Mouse (Mus musculus): ENCODE measurements at regions not wholly inside any gene's neighbourhood (a gene's known extent, or its start where the extent isn't known, plus 50 kb on each side); places are given as distances from the start of the nearest gene placed in this dataset.

DNA sequence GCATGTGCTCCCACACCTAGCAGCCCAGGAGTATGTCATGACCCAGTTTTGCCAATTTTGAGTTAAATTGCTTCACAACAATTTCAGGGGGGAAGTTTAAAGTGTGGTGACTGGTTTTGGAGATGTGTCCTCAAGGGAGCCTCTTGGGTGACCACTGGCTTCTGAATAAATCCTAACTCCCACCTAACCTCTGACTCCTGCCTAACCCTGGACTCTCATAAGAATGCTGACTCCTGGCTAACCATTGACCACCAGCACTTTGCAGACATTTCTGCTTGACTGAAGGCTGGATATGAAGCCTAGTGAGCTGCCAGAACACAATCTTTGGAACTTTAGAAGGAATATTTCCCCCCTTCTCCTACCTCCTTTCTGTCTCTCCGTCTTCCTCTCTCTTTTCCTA is 133.3 kb upstream of the Tmpo start:
- DNase-seq (ENCODE audit: low spot score in 2 of 2), result no peak

DNA sequence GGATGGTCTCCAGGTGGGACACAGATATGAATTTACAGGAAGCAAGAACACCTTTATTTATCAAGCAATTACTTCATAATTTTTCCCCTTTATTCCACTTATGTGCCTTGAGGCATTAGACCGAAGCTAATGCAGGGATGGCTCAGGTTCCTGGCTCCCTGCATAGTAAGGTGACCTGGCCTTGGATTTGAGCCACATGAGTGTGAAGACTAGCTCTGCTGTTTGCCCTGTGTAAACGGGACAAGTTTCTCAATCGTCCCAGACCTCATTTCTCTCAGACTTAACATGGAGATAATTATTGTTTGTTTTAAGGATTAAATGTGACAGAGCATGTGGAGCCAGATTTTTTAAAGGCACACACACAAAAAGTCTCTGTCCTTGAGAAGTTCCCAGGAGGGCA is 132.2 kb upstream of the Tmpo start:
- no peak for DNase-seq (ENCODE audit: low spot score in 2 of 2)

DNA sequence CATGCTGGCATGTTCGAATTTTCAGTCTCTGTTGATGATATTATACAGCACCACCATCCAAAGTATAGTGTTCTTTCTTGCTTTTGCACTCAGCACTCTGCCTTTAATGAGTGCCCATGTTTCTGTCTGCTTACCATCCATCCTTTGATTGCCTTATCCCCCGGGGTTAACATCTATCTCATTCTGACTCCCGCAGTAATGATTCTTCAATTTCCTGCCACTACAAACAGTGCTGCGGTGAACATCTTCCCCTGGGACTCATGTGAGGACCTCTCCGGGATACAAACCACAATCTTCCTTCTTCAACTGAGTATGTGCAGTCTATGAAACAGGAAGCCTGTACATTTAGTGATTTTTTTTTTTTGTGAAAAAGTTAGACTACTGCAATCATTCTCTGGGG is 131.8 kb upstream of the Tmpo start:
- DNase-seq (ENCODE audit: low spot score in 2 of 2), result no peak

DNA sequence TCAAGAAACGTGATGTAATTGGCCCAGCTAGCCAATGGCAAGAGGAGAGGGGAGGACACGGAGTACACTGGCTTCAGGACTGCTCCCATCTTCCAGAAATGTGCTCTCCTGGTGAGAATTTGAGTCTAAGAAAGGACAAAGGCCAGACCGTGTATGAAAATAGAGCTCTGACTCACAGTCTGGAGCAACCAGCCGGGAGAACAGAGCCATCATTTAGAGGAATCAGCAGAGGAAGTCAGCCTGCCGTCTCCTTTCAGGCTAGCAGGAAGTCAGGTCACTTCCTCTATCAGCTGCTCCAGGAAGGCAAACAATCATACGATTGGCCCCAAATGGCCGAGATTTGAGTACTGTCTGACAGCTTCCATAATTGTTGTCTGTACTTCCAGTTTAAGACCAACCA is 119.0 kb upstream of the Tmpo start:
- no peak for DNase-seq (ENCODE audit: low spot score in 2 of 2)

DNA sequence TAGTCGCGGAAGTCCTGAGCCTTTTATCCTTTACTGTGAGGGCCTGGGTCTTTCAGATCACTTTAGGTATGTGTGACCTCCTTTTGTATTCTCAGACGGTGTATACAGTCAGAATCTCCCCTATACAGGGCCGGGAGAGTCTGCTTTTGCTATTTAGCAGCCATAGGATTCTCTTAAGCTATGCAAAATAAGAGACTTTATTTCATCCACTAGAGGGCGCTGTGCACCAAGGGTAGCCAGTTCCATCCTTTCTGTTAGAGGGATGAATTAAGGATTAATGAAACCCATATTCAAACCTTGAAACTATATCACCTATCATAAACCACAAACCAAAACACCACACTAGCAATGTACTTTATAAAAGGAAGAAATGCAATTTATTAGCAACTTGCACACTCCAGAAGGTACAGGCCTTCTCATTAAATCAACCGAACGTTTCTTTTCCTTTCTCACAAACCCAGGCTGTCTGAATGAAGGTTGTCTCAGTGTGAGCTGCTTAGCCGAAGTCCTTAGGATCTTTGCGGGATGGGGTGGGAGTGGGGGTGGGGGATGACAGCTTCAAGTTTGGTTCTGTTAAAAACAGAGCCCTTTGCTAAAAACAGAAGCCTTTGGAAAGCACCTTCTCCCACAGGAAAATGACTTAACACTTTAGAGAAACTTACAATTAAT is 116.8 kb upstream of the Tmpo start:
- DNase-seq (ENCODE audit: low spot score in 2 of 2), result peak; percentile 13 to 53

DNA sequence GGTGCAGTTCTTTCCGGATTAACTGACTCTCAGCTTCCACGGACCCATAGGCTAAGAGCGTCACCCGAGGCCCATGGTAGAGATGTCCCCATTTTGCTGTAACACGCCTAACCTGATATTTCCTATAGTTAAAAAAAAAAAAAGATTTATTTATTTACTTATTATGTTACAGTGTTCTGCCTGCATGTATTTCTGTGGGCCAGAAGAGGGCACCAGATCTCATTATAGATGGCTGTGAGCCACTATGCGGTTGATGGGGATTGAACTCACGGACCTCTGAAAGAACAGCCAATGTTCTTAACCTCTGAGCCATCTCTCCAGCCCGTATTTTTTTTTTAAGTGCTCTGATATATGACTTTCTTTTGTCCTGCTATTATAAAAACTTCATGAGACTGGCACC is 114.2 kb upstream of the Tmpo start:
- DNase-seq (ENCODE audit: low spot score in 2 of 2), result no peak

DNA sequence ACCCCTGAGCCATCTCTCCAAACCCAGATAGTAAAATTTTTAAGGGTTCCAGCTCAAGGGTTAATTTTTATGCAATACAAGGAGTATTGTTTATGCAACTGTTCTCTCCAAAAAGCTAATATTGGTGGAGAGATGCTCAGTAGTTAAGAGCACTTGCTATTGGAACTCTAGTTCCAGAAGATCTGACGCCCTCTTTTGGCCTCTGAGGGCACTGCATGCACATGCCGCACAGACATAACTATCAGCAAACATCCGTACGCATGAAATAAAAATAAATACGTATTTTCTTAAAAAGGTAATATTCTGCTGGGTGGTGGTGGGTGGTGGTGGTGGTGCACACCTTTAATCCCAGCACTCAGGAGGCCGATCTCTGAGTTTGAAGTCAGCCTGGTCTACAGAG is 112.1 kb upstream of the Tmpo start:
- DNase-seq (ENCODE audit: low spot score in 2 of 2), result no peak

DNA sequence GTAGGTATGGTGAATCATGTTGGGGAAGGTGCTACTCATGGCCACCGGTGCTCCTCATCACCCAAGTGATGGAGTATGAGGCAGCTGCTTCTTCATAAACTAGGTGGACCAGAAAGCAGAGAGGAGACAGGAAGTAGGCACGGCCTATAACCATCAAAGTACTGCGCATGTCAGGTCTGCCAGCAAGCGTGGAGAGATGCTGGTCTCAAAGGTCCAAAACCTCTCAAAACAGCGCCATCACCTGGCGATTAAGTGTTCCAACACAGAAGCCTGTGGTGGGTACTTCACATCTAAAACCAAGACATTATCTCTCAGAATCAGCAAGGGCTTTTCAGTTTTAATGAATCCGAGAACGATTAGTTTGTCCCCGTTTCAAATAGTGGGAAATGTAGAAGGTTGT is 103.1 kb upstream of the Tmpo start:
- DNase-seq (ENCODE audit: low spot score in 2 of 2), result no peak

DNA sequence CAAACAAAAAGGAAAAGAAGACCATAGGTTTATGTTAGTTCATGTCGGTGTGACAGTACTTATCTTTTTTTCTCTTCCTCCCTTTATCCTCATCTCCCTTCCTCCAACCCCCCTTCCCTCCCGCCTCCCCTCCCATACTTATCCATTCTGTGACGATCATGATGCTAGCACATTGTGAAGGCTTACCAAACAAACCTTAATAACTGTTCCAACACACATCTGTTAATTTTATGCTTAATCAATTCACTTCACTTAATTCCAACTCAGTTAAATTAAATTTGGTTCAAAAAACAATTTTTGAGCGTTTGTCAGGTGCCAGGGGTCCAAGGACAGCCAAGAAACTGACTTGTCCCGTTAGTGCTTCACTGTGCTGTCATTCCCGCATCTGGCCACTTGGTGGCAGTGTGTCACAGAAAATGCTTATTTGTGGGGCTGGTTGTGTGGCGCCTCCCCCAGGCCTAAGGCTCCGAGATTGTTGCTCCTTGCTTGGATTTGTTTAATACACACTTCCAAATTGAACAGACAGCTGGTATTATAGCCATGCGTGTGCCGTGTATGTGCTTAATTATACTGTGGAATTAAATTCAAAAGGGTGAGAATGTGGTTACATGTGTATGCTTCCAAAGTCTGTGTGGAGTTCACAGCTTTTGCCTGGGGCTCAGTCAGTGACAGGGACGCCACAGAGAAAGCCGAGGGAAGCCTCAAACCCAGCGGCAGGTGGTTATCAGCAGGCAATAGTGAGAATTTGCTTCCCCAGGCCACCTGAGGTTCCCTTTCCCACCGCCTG is 90.0 kb upstream of the Tmpo start:
- peak; percentile 68 to 87 for DNase-seq (ENCODE audit: low spot score in 2 of 2)

DNA sequence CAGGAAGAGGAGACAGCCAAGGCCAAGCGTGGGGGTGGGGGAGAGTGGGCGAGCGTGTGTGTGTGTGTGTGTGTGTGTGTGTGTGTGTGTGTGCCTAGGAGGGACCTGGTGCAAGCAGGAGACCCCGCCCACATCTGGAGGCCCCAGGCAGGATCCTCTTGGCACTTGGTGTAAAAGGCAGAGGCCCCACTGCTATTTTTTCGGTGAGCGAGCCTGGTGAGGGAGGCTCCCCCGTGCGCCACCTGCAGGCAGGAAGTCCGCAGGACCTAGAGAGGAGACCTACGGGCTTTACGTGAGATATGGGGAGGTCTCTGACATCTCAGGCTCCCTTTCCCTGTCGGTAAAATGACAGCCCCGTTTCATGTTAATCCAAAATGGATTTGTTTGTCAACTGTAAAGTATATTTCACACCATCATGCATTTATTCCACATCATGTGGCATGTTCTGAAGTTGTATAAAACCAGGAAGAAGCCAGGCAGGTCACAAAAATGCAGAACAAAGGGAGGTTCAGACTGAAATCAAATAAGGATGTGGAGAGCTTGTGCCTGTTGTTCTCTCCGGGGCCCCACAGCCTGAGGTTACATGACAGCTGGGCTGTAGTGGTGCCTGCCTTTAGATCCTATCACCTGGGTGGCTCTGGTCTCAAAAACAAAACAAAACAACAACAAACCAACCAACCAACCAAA is 89.3 kb upstream of the Tmpo start:
- DNase-seq (ENCODE audit: low spot score in 2 of 2), result peak in 1 of 2 experiments; percentile 12

DNA sequence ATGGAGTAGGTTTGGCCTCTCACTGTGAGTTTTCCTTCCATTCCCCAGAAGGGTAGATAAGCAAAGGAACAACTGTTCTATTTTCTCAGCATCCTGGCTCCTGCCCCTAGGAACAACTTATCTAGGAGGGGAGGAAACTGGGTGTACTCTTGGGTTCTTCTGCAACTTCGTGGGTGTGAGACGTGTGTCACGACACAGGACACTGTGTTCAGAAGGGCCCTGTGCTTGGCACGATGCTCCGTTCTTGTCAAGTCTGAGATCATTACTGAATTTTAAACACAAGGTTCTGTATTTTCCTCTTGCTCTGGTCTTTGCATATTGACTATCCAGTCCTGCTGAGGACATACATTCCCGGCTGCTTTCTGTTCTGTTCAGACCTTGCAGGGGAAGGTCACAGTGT is 86.8 kb upstream of the Tmpo start:
- no peak for DNase-seq (ENCODE audit: low spot score in 2 of 2)

DNA sequence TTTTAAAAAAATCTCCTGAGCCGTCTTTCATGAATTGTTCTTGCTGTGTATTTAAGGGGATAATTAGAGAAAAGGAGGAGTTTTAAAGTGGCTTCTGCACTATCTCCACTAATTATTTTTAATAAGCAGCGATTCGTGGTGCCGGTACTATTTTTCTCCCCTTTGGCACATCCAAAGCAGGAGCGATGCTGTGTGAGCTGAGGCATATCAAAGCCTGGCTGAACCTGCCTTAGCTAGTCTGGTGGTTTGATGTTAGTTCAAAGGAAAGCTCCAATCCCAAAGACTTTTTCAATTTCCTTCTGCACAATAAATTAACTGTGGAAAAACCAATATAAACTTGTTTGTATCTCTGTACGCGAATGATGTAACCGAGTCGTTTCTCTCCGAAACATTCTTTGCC is 79.3 kb upstream of the Tmpo start:
- no peak for DNase-seq (ENCODE audit: low spot score in 2 of 2)

DNA sequence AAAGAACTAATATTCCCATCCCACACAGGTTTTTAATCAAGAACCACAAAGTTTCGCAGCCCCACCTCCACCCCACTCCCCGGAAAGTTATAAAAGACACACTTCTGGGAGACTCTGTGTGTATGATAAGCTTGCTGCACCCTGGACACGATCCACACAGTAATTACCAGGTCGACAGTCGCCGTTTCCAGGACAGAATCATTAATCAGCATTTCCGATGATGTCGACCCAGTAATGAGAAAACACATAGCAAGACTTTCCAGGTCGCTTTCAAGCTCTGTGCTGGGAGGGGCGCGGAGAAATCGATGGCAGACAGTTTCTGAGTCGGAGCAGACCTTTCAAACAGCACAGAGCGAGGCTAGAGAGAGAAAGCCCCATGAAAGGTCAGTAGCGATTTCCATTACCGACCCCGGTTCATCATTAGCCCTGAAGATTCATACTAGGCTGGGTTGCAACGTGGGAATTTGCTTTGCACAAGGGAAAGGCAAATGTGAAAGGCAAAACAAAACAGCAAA is 68.6 kb upstream of the Tmpo start:
- no peak for DNase-seq (ENCODE audit: low spot score in 2 of 2)

DNA sequence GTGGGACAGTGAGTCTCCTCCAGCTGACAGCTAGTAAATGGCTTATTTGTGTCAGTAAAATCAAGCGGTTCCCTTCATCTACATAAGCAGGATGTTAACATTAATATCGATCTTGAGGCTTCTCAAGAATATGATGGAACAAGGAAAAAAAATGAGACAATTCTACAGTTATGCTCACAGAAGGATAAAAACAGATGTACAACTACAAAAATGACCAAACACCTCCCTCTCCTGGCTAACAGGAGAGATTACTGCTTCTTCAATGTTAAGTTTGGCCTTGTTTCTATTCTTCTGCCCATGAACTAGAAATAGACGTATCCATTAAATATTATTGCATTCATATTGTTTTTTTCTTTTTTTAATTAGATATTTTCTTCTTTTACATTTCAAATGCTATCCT is 63.2 kb upstream of the Tmpo start:
- no peak for DNase-seq (ENCODE audit: low spot score in 2 of 2)

DNA sequence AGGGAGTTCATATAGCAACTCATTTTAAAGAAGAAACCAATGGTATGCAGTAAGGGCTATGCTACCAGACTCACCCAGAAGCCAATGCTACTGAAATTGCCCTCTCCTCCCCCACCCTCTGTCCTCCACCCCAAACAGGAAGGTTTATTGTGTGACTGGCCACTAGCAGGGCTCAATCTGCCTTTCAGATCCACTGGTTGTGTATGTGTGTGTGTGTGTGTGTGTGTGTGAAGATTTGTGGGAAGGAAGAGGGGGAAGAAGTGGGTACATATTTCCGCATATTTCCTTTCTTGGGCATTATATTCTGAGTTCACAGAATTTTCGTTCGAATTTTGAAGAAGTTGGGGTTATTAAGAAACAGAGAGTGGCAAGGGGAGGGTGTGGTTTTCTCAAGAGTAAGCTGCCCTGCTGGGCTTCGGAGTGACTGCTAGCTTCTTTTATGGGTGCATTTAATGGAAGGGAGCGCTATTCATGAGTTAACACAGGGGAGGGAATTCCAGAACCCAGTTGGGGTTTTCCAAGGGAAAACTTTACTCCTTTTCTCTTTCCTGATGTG is 61.5 kb upstream of the Tmpo start:
- no peak for DNase-seq (ENCODE audit: low spot score in 2 of 2)

DNA sequence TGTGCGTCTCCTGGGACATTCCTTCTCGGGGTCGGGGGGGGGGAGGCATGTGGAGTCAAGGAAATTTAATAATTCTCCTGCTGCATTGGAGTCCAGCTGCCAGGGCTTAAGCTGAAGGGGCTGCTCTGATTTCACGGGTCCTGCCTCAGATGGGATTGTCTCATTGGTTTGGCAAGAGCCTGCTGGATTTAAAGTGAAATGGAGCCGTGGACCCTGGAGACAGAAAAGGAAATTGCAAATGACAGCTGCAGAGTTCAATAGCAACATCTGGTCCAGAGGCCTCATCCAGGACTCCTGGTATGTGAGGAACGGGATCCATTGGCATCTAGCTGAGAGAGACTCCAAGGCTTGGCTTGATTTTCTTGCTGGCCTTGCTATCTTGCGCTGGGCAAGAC is 60.5 kb upstream of the Tmpo start:
- DNase-seq (ENCODE audit: low spot score in 2 of 2), result no peak

DNA sequence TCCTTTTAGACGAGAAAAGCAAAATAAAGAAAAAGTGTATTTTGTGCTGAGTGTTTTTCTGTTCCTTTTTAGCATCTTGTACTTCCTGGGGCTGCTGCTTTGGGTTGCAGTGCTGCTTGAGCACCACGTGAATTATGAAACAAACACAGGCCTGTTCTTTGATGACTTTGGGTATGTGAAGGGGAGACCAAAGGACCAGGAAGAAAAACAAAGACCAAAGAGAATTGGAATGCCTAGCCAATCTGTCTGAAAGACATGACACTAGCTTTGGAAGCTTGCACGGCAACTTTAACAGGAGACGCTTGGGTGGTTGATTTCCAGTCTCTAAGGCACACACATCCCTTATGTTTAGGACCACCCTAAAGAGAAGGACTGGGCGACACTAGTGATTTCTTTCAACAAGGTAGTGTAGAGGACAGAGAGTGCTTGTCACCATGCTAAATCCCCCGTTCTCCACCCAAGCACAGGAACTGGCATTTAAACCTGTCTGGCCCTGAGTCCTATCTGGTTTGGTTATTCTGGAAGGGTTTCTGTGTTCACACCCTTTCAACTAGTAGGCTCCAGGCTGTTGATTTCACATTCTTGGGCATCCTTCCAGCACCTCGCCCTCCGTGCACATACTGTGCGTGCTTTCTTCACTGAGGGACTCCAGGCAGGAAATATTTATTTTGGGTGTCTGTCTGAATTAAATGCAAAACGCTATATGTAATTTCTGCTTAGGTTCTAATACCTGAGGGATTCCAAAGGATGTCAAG is 59.9 kb upstream of the Tmpo start:
- DNase-seq (ENCODE audit: low spot score in 2 of 2), result no peak

DNA sequence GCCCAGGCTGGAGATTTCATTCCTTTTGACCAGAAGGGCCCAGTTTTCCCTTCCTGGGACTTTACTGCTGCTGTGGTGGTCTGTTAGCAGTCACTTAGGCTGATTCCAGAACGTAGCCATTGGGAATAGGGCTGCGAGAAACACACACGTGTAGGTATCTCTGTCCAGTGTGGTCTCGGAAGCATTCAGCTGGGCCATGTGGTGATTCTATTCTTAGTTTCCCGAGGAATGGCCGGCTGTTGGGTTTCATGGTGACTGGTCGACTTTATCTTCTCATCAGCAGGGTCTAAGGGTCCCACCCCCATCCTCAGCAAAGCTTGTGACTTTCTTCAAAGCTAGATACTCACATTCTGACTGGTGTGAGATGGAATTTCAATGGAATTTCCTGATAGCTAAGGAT is 59.2 kb upstream of the Tmpo start:
- DNase-seq (ENCODE audit: low spot score in 2 of 2), result no peak

DNA sequence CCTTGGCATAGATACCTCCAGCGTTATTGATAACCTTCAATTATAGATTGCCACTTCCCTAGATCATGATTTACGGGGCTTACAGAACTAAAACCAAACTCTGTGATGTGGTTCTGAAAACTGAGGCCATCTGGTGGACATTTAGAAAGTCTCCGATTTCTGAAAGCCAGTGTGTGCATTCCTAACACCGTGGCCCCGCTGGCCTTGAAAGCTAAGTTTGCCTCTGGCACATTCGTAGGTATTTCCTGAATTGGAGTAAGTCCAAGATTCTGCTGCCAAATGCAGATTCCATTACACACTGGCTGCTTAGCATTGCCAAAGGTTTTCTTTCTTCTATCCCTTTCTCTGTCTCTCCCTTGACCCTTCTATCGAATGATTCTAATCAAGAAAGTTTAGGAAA is 55.7 kb upstream of the Tmpo start:
- no peak for DNase-seq (ENCODE audit: low spot score in 2 of 2)

DNA sequence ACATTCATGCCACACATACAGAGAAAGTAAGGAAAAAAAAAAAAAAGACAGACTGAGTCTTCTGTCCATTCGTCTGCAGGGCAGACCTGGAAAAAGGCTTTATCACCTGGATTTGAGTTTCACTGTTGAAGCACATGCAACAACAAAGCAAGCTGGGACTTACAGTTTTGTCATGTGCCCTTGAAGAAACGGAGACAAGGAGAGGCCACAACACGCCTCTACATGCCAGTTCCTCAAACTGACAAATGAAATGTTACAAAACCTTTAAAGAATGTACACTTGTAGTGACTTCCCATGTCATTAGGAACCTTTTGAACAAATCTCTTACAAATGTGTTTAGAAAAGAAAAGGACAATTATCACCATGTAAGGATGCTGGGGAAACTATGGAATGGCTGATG is 53.6 kb upstream of the Tmpo start:
- no peak for DNase-seq (ENCODE audit: low spot score in 2 of 2)

All from layer of hippocampus, adult 8-10 months (tissue).